Mouse (Mus musculus) thymus, postnatal 36 days (tissue): ENCODE measurements around the gene Ager.

Experiments used
- DNase-seq, 2 experiments: peaks; one replicate each; pipeline ENCODE4 v3.0.0; 2022; ENCODE audit warnings: mixed read lengths in 2 of 2

The Ager gene

GRCm38 (mm10) chr17:34632261-34632691, 34.6 kb downstream of the Ager start:
- peak; percentile 86 to 91 for DNase-seq

DNA sequence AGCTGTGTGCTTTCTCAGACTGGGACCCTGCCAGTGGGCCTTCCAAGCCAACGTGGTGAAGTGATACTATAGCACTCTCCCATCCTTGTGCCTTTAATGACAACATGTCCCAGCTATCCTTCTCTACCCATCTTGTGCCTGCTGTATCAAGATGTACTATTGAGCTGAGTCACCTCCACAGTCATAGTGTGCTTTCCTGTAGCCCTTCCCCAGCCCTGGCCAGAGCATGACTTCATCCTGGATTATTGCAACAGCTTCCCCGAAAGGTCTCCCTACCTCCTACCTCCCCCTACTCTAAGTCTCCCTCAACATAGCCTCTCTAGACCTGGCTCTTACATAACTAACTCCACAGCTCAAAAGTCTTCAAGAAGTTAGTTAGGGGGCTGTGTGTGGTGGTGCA, 38.0 kb downstream of the Ager start:
- DNase-seq = no peak

DNA sequence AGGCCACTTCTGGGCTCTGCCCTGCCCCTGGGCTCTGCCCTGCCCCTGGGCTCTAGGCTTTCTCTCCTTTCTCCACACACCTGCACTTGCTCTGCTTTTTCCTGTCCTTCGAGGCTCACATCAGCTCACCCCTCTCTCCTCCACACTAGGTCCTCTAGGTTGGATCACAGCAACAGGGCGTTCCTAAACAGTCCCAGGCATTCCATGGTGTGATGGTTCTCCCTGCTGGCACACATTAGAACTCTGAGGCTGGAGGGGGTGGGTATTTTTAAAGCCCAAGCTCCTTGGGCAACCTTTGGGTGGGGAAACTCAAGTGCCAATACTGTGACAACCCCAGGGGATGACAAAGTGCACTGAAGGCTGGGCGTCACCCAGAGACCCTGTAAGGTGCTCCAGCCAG, 39.8 kb downstream of the Ager start:
- DNase-seq = no peak

GRCm38 (mm10) chr17:34639461-34640255, 42.0 kb downstream of the Ager start:
- DNase-seq = no peak

GRCm38 (mm10) chr17:34640778-34641601, 43.3 kb downstream of the Ager start:
- DNase-seq = no peak

DNA sequence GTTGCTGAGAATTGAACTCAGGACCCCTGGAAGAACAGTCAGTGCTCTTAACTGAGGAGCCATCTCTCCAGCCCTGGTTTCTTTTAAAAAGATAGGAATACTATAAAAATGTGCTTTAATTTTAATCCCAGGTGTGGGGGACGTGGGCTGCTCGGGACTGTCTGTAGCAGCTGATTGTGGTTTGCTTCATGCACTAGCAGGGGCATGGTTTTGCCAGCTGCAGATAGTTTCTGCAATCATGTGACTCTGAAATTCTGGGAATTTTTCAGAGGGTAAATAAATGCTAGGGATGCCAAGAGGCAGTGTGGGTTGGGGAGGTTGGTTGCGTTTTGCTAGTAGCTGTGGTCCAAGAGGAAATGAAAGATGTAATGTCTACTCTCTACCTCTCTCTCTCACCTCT, 44.3 kb downstream of the Ager start:
- DNase-seq = no peak

GRCm38 (mm10) chr17:34643379-34643778, 45.7 kb downstream of the Ager start:
- no peak for DNase-seq

- DNase-seq = no peak
Measured at GRCm38 (mm10) chr17:34643944-34644343, 46.3 kb downstream of the Ager start.

DNA sequence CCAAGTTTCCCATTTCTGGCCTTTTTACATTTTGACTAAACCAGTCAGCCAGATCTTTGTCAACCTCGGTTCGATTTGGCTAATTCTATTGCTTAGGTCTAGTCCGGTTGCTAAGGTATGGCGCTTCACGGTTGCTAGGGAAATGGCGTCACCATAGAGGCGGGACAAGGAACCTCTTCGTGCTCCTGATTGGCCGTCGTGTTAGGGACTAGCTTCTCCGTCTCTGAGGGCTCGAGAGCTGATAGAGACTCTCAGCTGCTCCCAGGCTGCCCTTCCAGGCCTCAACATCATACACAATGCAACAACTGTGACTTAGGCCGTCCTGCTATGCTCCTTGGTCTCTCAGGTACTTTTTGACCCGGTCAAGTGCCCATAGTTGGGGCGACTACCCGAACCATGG, 46.9 kb downstream of the Ager start, which contains the start of gene Fkbpl:
Fkbpl (plus strand) TSS at position 157 of the 400 bp plus-strand sequence.
- DNase-seq = peak; percentile 94

- no peak for DNase-seq
Measured at GRCm38 (mm10) chr17:34645256-34645829, 47.7 kb downstream of the Ager start.

DNA sequence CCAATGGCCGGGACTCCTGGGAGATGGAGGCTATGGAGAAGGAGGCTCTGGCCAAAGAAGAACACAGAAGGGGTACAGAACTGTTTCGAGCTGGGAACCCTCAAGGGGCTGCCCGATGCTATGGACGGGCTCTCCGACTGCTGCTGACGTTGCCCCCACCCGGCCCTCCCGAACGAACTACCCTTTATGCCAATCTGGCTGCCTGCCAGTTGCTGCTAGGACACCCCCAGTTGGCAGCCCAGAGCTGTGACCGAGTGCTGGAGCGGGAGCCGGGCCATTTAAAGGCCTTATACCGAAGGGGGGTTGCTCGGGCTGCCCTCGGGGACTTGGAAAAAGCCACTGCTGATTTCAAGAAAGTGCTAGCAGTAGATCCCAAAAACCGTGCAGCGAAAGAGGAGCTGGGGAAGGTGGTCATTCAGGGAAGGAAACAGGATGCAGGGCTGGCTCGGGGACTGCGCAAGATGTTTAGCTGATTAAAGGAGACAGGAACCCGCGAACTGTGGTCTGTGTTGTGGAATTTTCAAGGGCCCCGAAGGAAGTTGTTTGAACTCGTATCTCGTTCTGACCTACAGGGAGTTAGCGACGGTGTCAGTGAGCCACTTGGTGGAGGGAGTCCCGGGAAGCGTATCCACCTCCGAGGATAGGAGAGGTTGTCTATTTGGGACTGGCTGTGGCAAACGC, 48.3 kb downstream of the Ager start:
- DNase-seq = no peak

- peak; percentile 88 to 96 for DNase-seq
Measured at GRCm38 (mm10) chr17:34646906-34647787, 49.5 kb downstream of the Ager start, which contains the start of gene Atf6b. Gene Atf6b, plus strand, starts transcription at chr17:34647146.

- peak in 1 of 2 experiments; percentile 9 for DNase-seq
Measured at GRCm38 (mm10) chr17:34648141-34648890, 50.7 kb downstream of the Ager start.

DNA sequence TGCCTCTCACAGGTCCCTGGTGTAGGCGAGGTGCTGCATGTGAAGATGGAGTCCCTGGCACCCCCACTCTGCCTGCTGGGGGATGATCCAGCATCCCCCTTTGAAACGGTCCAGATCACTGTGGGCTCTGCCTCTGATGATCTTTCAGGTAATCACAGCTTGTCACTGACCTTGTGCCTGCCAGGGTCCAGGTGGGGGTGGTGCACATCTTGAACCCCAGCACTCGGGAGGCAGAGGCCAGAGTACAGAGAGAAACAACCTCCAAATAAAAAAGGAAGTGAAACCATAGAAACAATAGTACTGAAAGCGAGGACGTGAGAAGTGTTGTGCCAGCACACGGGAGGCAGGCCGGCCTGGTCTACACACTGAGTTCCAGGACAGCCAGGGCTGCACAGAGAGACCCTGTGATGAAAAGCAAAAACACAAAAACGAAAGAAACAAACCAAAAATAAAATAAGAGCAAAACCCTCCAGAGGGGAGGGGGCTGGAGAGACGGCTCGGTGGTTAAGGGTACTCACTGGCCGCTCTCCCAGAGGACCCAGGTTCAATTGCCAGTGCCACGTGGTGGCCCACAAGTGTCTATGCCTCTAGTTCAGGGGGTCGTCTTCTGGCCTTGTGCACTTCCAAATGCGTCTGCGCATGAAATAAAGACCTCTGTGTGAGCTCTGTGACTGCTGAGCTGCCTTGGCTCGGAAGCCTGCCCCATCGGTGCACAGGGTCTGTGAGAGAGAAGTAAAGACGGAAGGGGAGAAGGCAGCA, 51.6 kb downstream of the Ager start:
- DNase-seq = no peak
